Mouse (Mus musculus) megakaryocyte, embryonic 14.5 days (primary cell): Measurements from ENCODE around the gene Car8.

Source experiments
- FLI1 ChIP-seq: IDR thresholded peaks from 2 replicates; pipeline ENCODE4 v1.6.1; 2012; ENCODE audit warnings: low read length, inconsistent platforms, mixed read lengths
- GATA1 ChIP-seq: IDR thresholded peaks from 3 replicates; pipeline ENCODE4 v1.6.1; 2012; ENCODE audit warnings: mixed read lengths, low read length, inconsistent platforms, borderline replicate concordance

- TF ChIP-seq GATA1 (no peak), FLI1 (no peak)
Measured at GRCm38 (mm10) chr4:8216551-8216950, 22.3 kb downstream of the Car8 start.
